Mouse (Mus musculus) lung, adult 2 months (tissue): Measurements from ENCODE around the gene Sult5a1.

ENCODE experiments used
- CTCF ChIP-seq: fragments of 200-500 bp; IDR thresholded peaks from 2 replicates; pipeline ENCODE4 v1.5.1; 2011; ENCODE audit warnings: mild to moderate bottlenecking, low read length, control low read depth; ENCODE audit not compliant: insufficient read depth
- POLR2A ChIP-seq: fragments of 200-500 bp; IDR thresholded peaks from 2 replicates; pipeline ENCODE4 v1.6.1; 2011; ENCODE audit warnings: low read depth, mild to moderate bottlenecking, control low read depth, low read length, borderline replicate concordance; ENCODE audit errors: extremely low read depth

GRCm38 (mm10) chr8:123100288-123100687 lies 57.8 kb downstream of the Sult5a1 start:
- TF ChIP-seq CTCF, result no peak
- TF ChIP-seq POLR2A, result no peak
